Mouse (Mus musculus) hindbrain, postnatal 0 days (tissue): ENCODE results near the gene Cmss1. TPM values are rescaled to one million over a fixed set of nuclear protein-coding genes. Genes with fewer than 3 reads are reported as not detected.

ENCODE experiments used
- ATAC-seq: fragments of 200-750 bp; cut with Nextera tagmentation; 2 replicates; pipeline ENCODE4 v1.8.0; 2017; ENCODE audit warnings: mild to moderate bottlenecking, moderate TSS enrichment, moderate library complexity
- DNase-seq: peaks from one replicate; pipeline ENCODE4 v3.0.0-alpha.2; 2015; ENCODE audit warnings: low spot score
- H3K27ac ChIP-seq: fragments of 300-500 bp; sonication (generic); 2 replicates; pipeline ENCODE4 v1.5.1; 2014; ENCODE audit warnings: mild to moderate bottlenecking
- H3K27me3 ChIP-seq: fragments of 300-500 bp; sonication (generic); 2 replicates; pipeline ENCODE4 v1.6.1; 2014; ENCODE audit warnings: low read length, mixed read lengths; ENCODE audit not compliant: insufficient read depth
- H3K36me3 ChIP-seq: fragments of 300-500 bp; sonication (generic); 2 replicates; pipeline ENCODE4 v1.6.1; 2014; ENCODE audit warnings: low read length, mixed read lengths; ENCODE audit not compliant: insufficient read depth
- H3K4me1 ChIP-seq: fragments of 300-500 bp; sonication (generic); 2 replicates; pipeline ENCODE4 v1.6.1; 2014; ENCODE audit warnings: antibody characterized with exemption, low read length, mixed read lengths; ENCODE audit not compliant: insufficient read depth
- H3K4me2 ChIP-seq: fragments of 300-500 bp; sonication (generic); 2 replicates; pipeline ENCODE4 v1.6.1; 2014; ENCODE audit warnings: low read depth, mild to moderate bottlenecking, low read length, moderate library complexity, mixed read lengths
- H3K4me3 ChIP-seq: fragments of 300-500 bp; sonication (generic); 2 replicates; pipeline ENCODE4 v1.5.1; 2014; ENCODE audit warnings: low read length
- H3K9ac ChIP-seq: fragments of 300-500 bp; sonication (generic); replicated peaks from 2 replicates; pipeline ENCODE4 v1.6.1; 2014; ENCODE audit warnings: mild to moderate bottlenecking, low read length, moderate library complexity, mixed read lengths
- H3K9me3 ChIP-seq: fragments of 300-500 bp; sonication (generic); 2 replicates; pipeline ENCODE4 v1.6.1; 2016; ENCODE audit warnings: low read length, mixed read lengths
- CTCF ChIP-seq: IDR thresholded peaks from 2 replicates; pipeline ENCODE4 v1.5.1; 2016; ENCODE audit warnings: antibody characterized with exemption, control low read depth, low read depth
- WGBS: fragments of 180-500 bp; shearing (Covaris S2); extraction: QIAGEN DNeasy Blood & Tissue Kit; methylation state at CpG from one replicate; pipeline ENCODE4 v1.1.7; 2014; 5-methylcytosine and 5-hydroxymethylcytosine counted together
- polyA plus RNA-seq: library from polyadenylated mRNA; unstranded; fragments of >200 nt; fragmentation: Nextera tagmentation; extraction: Ambion mirVana; gene quantifications from 2 replicates; pipeline ENCODE4 v1.2.1, GENCODE M21; 2015
- total RNA-seq: library from RNA; depleted of rRNA; stranded (reverse); fragments of >200 nt; gene quantifications from 2 replicates; pipeline ENCODE4 v1.2.3, GENCODE M21; 2014; rRNA removed

Cmss1 gene
- total and polyA plus RNA-seq, 2 experiments from 2014 or later: 8.6 to 42.5 TPM

GRCm38 (mm10) chr16:57278976-57279626, 327.6 kb downstream of the Cmss1 start:
- H3K27me3 ChIP-seq: no peaks in the 10 kb centered on the region
- DNase-seq (no peak), ATAC-seq (no peak)
- H3K4me3 ChIP-seq: no peak overlapping the region
- H3K9me3 ChIP-seq: no peaks in the 10 kb centered on the region
- H3K4me2 ChIP-seq: no peak overlapping the region
- H3K4me1 ChIP-seq: no peaks in the 10 kb centered on the region
- no peaks in the 10 kb centered on the region for H3K36me3 ChIP-seq
- WGBS: 92% methylated on average over 10 of the region's 12 CpGs
- H3K27ac ChIP-seq: no peak overlapping the region
- no peak overlapping the region for H3K9ac ChIP-seq
- TF ChIP-seq CTCF: no peak

DNA sequence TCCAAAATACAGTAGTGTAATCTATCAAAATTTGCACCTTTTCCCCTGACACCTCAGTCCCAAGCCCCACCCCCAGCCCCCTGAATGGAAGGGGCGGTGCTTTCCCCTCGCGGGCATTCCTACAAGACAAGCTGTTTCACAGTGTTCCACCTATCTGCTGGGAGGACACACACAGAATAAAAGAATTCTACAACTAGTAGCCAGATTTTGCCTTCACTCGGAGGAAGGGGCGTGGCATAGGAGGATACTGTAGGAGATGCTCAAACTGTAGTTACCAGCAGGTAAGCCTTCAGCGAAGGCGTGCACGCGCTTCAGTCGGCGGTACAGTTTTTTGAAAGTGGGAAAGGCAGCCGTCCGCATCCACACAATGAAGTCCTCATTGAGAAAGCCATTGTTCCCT, 336.9 kb downstream of the Cmss1 start:
- Histone ChIP-seq H3K4me2 (no peak overlapping the region), H3K9ac (no peak overlapping the region), H3K4me1 (no peaks in the 10 kb centered on the region), H3K27me3 (no peaks in the 10 kb centered on the region), H3K27ac (no peak overlapping the region), H3K4me3 (no peak overlapping the region), H3K9me3 (no peaks in the 10 kb centered on the region), H3K36me3 (no peaks in the 10 kb centered on the region)
- no peak for TF ChIP-seq CTCF
- 92% methylated on average over 13 of the region's 13 CpGs for WGBS
- ATAC-seq (no peak), DNase-seq (no peak)

DNA sequence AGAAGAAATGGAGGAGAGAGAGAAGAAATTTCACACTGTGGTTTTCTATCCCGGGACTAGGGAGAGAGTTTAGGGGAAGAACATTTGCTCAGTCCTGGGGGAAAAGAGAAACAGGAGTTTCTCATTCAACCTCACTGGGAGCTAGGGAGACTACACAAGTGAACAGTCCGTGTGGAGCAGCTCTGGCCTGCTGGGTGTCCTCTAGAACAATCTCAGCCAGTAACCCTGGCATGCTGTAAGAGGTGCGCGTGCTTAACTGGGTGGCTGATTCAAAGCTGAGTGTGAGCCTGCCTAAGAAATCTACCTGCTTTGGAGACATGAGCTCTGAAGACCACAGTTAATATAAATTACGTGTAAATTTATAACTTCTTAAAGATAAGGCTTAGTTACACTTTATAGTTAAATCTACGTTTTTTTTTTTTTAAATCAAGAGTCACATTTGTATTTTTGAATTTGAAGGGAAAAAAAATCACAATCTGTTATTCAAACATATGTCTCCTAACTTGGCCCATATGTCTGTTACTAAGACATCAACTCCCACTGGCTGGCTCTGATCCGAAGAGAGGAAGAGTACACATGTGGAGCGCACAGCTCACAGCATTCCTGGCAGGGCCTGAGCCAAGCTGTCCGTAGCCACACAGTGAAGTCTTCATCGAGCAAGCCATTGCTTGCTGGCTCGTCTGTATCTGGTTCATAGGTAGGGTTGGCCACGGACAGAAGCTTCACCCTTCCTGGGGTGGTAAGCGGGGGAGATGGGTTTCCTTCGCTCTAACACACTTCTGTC, 338.4 kb downstream of the Cmss1 start:
- no peak overlapping the region for H3K4me3 ChIP-seq
- no peaks in the 10 kb centered on the region for H3K27me3 ChIP-seq
- TF ChIP-seq CTCF: no peak
- 75% methylated on average over 14 of the region's 14 CpGs for WGBS
- no peak overlapping the region for H3K4me2 ChIP-seq
- no peaks in the 10 kb centered on the region for H3K36me3 ChIP-seq
- ATAC-seq: peak; percentile 71
- H3K4me1 ChIP-seq: no peaks in the 10 kb centered on the region
- no peaks in the 10 kb centered on the region for H3K9me3 ChIP-seq
- H3K9ac ChIP-seq: no peak overlapping the region
- peak; percentile 41 for DNase-seq
- no peak overlapping the region for H3K27ac ChIP-seq

DNA sequence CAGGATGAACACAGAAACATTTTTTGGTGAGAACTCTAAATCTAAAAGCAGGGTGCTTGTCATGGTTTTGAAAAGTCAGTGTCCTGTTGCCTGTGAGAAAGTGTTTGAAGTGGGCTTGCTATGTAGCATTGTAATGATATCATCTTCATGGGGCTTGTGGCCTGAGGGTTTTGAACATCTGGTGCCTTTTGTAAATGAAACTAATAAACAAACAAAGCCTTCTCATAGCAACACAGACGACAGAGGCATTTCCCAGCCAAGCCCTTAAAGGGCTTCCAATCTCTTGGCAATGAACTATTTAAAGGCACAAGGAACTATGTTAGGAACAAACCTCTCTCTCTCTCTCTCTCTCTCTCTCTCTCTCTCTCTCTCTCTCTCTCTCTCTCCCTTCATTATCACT, 339.6 kb downstream of the Cmss1 start:
- H3K4me1 ChIP-seq: no peaks in the 10 kb centered on the region
- H3K9me3 ChIP-seq: no peaks in the 10 kb centered on the region
- no peak for ATAC-seq
- H3K9ac ChIP-seq: no peak overlapping the region
- no peak for TF ChIP-seq CTCF
- WGBS: 7% methylated on average over 1 of the region's 1 CpGs
- H3K4me2 ChIP-seq: no peak overlapping the region
- H3K27me3 ChIP-seq: no peaks in the 10 kb centered on the region
- H3K36me3 ChIP-seq: no peaks in the 10 kb centered on the region
- no peak overlapping the region for H3K27ac ChIP-seq
- no peak overlapping the region for H3K4me3 ChIP-seq
- DNase-seq: peak; percentile 12

DNA sequence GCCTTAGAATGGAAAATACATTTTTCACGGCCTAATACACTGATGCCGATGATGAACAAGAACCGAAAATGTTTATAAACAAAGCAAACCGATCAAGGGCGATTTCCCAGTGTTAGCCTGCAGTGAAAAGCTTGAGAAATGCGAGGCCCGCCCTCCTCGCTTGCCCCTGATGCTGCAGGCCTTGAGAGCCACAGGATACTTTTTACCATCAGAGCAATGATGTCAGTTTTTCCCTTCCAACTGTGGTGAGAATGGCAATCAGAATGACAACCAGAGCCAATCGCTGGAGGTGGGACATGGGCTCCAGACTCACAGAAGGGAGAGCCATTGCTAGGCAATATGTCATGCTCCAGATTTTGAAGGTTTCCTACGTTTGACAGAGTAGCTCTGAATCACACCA, 346.5 kb downstream of the Cmss1 start:
- H3K4me1 ChIP-seq: no peaks in the 10 kb centered on the region
- H3K9me3 ChIP-seq: no peaks in the 10 kb centered on the region
- WGBS: 80% methylated on average over 10 of the region's 10 CpGs
- H3K27me3 ChIP-seq: no peaks in the 10 kb centered on the region
- no peak overlapping the region for H3K9ac ChIP-seq
- no peaks in the 10 kb centered on the region for H3K36me3 ChIP-seq
- DNase-seq (no peak), ATAC-seq (no peak)
- no peak overlapping the region for H3K27ac ChIP-seq
- no peak overlapping the region for H3K4me2 ChIP-seq
- no peak overlapping the region for H3K4me3 ChIP-seq
- no peak for TF ChIP-seq CTCF

- H3K36me3 ChIP-seq: no peaks in the 10 kb centered on the region
- H3K4me1 ChIP-seq: no peaks in the 10 kb centered on the region
- ATAC-seq: no peak
- 88% methylated on average over 13 of the region's 13 CpGs for WGBS
- no peak overlapping the region for H3K9ac ChIP-seq
- H3K4me3 ChIP-seq: no peak overlapping the region
- H3K9me3 ChIP-seq: no peaks in the 10 kb centered on the region
- no peak for TF ChIP-seq CTCF
- H3K27me3 ChIP-seq: no peaks in the 10 kb centered on the region
- H3K27ac ChIP-seq: no peak overlapping the region
- no peak overlapping the region for H3K4me2 ChIP-seq
- no peak for DNase-seq
Measured at GRCm38 (mm10) chr16:57259356-57260083, 347.1 kb downstream of the Cmss1 start.

Other genes with a start within 250 kb of the Cmss1 start
- 7.5 and 8.9 TPM in 2 replicates for gene Col8a1, start 147.9 kb upstream of the Cmss1 start, total RNA-seq
- 7.7 and 8.3 TPM in 2 replicates for gene Col8a1, start 147.9 kb upstream of the Cmss1 start, polyA plus RNA-seq